Mouse (Mus musculus) layer of hippocampus, adult 8-10 months (tissue): ENCODE data around the gene Polg. TPM values are rescaled to one million over a fixed set of nuclear protein-coding genes. Genes with fewer than 3 reads are reported as not detected.
A peak's percentile ranks its signal among the peaks of the same experiment; 100 is the strongest.

Experiments used
- DNase-seq, 2 experiments: peaks; one replicate each; pipeline ENCODE4 v3.0.0; 2022; ENCODE audit warnings: low spot score in 2 of 2
- total RNA-seq, 4 experiments: library from RNA; stranded (reverse); gene quantifications; 2 replicates each; pipeline ENCODE4 v1.2.4; 2022

Polg gene
- 100 to 1,000 TPM in 1 of 4 experiments, 10 to 100 TPM in 3; 87.5 to 101 (median 95.1) TPM for total RNA-seq

- DNase-seq = peak; percentile 98 to 100
Measured at GRCm38 (mm10) chr7:79466053-79466901, at the start of gene Polg. TSS of gene Polg (minus strand) at chr7:79466362.

- no peak for DNase-seq
Measured at GRCm38 (mm10) chr7:79515861-79516260, 49.7 kb upstream of the Polg start.

GRCm38 (mm10) chr7:79515221-79515743 is 49.1 kb upstream of the Polg start:
- no peak for DNase-seq

GRCm38 (mm10) chr7:79514361-79514881 is 48.3 kb upstream of the Polg start:
- no peak for DNase-seq

- DNase-seq = no peak
Measured at GRCm38 (mm10) chr7:79513466-79513865, 47.3 kb upstream of the Polg start.

- DNase-seq = no peak
Measured at GRCm38 (mm10) chr7:79512496-79512895, 46.3 kb upstream of the Polg start.

- DNase-seq = no peak
Measured at GRCm38 (mm10) chr7:79511656-79512055, 45.5 kb upstream of the Polg start.

- DNase-seq = no peak
Measured at GRCm38 (mm10) chr7:79511181-79511580, 45.0 kb upstream of the Polg start.

GRCm38 (mm10) chr7:79510686-79511085 is 44.5 kb upstream of the Polg start:
- no peak for DNase-seq

GRCm38 (mm10) chr7:79509710-79510109 is 43.5 kb upstream of the Polg start:
- no peak for DNase-seq

- DNase-seq = no peak
Measured at GRCm38 (mm10) chr7:79509235-79509607, 43.1 kb upstream of the Polg start.

- no peak for DNase-seq
Measured at GRCm38 (mm10) chr7:79508280-79509234, 42.4 kb upstream of the Polg start.

GRCm38 (mm10) chr7:79507756-79508155 is 41.6 kb upstream of the Polg start:
- no peak for DNase-seq

- no peak for DNase-seq
Measured at GRCm38 (mm10) chr7:79507101-79507705, 41.0 kb upstream of the Polg start.

- no peak for DNase-seq
Measured at GRCm38 (mm10) chr7:79506531-79507090, 40.4 kb upstream of the Polg start.

GRCm38 (mm10) chr7:79505876-79506530 is 39.8 kb upstream of the Polg start:
- no peak for DNase-seq

- DNase-seq = no peak
Measured at GRCm38 (mm10) chr7:79505376-79505775, 39.2 kb upstream of the Polg start.

- peak; percentile 91 to 92 for DNase-seq
Measured at GRCm38 (mm10) chr7:79504723-79505122, 38.6 kb upstream of the Polg start.

GRCm38 (mm10) chr7:79503656-79504250 is 37.6 kb upstream of the Polg start:
- DNase-seq = no peak

GRCm38 (mm10) chr7:79503103-79503455 is 36.9 kb upstream of the Polg start:
- DNase-seq = peak in 1 of 2 experiments; percentile 29
